Mouse (Mus musculus) ES-Bruce4 (cell line): ENCODE results near the gene Serpinb11. TPM values are rescaled to one million over a fixed set of nuclear protein-coding genes. Genes with fewer than 3 reads are reported as not detected.

ENCODE experiments used
- H3K27ac ChIP-seq: 2 replicates; pipeline ENCODE4 v1.5.1; 2012; ENCODE audit warnings: low read length, inconsistent platforms; ENCODE audit not compliant: insufficient read depth
- H3K27me3 ChIP-seq: 2 replicates; pipeline ENCODE4 v1.6.1; 2012; ENCODE audit warnings: mild to moderate bottlenecking, low read length, inconsistent platforms; ENCODE audit not compliant: control insufficient read depth, poor library complexity, insufficient read depth, severe bottlenecking
- H3K36me3 ChIP-seq: 2 replicates; pipeline ENCODE4 v1.6.1; 2012; ENCODE audit warnings: inconsistent platforms, mild to moderate bottlenecking, low read length, moderate library complexity; ENCODE audit not compliant: control insufficient read depth, poor library complexity, insufficient read depth, severe bottlenecking
- H3K4me1 ChIP-seq: one replicate; pipeline ENCODE4 v1.8.1; 2011; ENCODE audit warnings: low read length; ENCODE audit not compliant: control insufficient read depth, insufficient read depth
- H3K4me3 ChIP-seq: 2 replicates; pipeline ENCODE4 v1.5.1; 2011; ENCODE audit warnings: low read depth, mild to moderate bottlenecking, low read length
- H3K9ac ChIP-seq: 2 replicates; pipeline ENCODE4 v1.6.1; 2012; ENCODE audit warnings: low read depth, mild to moderate bottlenecking, inconsistent platforms; ENCODE audit not compliant: poor library complexity, severe bottlenecking
- H3K9me3 ChIP-seq: replicated peaks from 2 replicates; pipeline ENCODE4 v1.6.1; 2012; ENCODE audit warnings: mild to moderate bottlenecking, low read length, inconsistent platforms; ENCODE audit not compliant: control insufficient read depth, poor library complexity, insufficient read depth, severe bottlenecking
- CTCF ChIP-seq: IDR thresholded peaks from one replicate; pipeline ENCODE4 v1.8.1; 2011; ENCODE audit warnings: low read depth, low read length
- EP300 ChIP-seq: IDR thresholded peaks from 2 replicates; pipeline ENCODE4 v1.6.1; 2011; ENCODE audit warnings: low read depth, low read length; ENCODE audit not compliant: insufficient read depth
- POLR2A ChIP-seq: IDR thresholded peaks from one replicate; pipeline ENCODE4 v1.8.1; 2011; ENCODE audit warnings: low read length; ENCODE audit not compliant: insufficient read depth
- polyA plus RNA-seq: library from polyadenylated mRNA; stranded (reverse); fragments of >200 nt; gene quantifications from 2 replicates; pipeline ENCODE4 v1.2.4, GENCODE M21; 2011; ENCODE audit warnings: low read depth; ENCODE audit not compliant: missing spikeins, insufficient read depth, insufficient read length

The Serpinb11 gene
- polyA plus RNA-seq, 1 experiment: not detected

DNA sequence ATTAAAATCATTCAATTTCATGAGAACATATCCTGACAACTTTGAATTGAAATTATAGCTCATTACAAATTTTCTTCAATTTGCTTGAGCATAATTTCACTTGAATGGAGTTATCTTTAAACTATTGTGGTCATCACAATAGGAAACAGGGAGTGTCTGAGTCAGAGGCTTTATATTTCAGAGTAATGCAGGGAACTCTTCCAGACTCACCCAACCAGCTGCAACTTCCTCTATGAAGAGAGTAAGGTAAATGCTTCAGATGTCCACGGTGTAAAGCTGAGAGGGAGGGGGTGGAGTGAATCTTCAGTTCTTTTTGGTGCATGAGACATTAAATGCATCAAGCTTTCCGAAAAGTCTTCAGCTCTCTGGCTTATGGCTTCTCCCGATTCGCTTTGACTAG, 61.5 kb downstream of the Serpinb11 start:
- Histone ChIP-seq H3K27me3 (no peaks in the 10 kb centered on the region), H3K4me3 (no peak overlapping the region), H3K9ac (no peak overlapping the region), H3K27ac (no peak overlapping the region), H3K36me3 (no peaks in the 10 kb centered on the region), H3K9me3 (no peaks in the 10 kb centered on the region), H3K4me1 (no peaks in the 10 kb centered on the region)
- TF ChIP-seq POLR2A (no peak), EP300 (no peak), CTCF (no peak)

Other genes starting within 250 kb of the Serpinb11 start
- gene Serpinb3b, start 82.8 kb upstream of the Serpinb11 start, polyA plus RNA-seq: not detected in 2 replicates
- not detected in 2 replicates for gene Serpinb3c, start 82.8 kb upstream of the Serpinb11 start, polyA plus RNA-seq
- 1.4 and 3.0 TPM in 2 replicates for gene Serpinb7, start 38.5 kb downstream of the Serpinb11 start, polyA plus RNA-seq
- not detected in 2 replicates for gene Serpinb2, start 150.2 kb downstream of the Serpinb11 start, polyA plus RNA-seq
- 3.4 and 3.6 TPM in 2 replicates for gene Serpinb8, start 228.8 kb downstream of the Serpinb11 start, polyA plus RNA-seq